Mouse (Mus musculus) liver, adult 2 months (tissue): ENCODE results near the gene Tardbp. TPM values are rescaled to one million over a fixed set of nuclear protein-coding genes. Genes with fewer than 3 reads are reported as not detected.
A peak's percentile ranks its signal among the peaks of the same experiment; 100 is the strongest.

Experiments
- DNase-seq: peaks from one replicate; pipeline ENCODE4 v3.0.0-alpha.2; 2011; ENCODE audit warnings: low read depth, low spot score; ENCODE audit errors: extremely low read depth
- H3K27ac ChIP-seq: fragments of 200-500 bp; replicated peaks from 2 replicates; pipeline ENCODE4 v1.5.1; 2012; ENCODE audit warnings: low read depth, mild to moderate bottlenecking, control low read depth, inconsistent platforms, low read length; ENCODE audit not compliant: insufficient read depth
- H3K27me3 ChIP-seq: fragments of 200-500 bp; 2 replicates; pipeline ENCODE4 v1.6.1; 2012; ENCODE audit warnings: mild to moderate bottlenecking, moderate library complexity, low read length, inconsistent platforms; ENCODE audit not compliant: control insufficient read depth, insufficient read depth
- H3K36me3 ChIP-seq: fragments of 200-500 bp; 2 replicates; pipeline ENCODE4 v1.6.1; 2012; ENCODE audit warnings: low read length, inconsistent platforms; ENCODE audit not compliant: control insufficient read depth, insufficient read depth
- H3K4me1 ChIP-seq: fragments of 200-500 bp; 2 replicates; pipeline ENCODE4 v1.6.1; 2011; ENCODE audit warnings: low read length; ENCODE audit not compliant: control insufficient read depth, insufficient read depth
- H3K4me3 ChIP-seq: fragments of 200-500 bp; 2 replicates; pipeline ENCODE4 v1.5.1; 2011; ENCODE audit warnings: low read depth, mild to moderate bottlenecking, control low read depth, low read length, moderate library complexity; ENCODE audit not compliant: insufficient read depth
- H3K79me2 ChIP-seq: fragments of 200-500 bp; 2 replicates; pipeline ENCODE4 v1.6.1; 2012; ENCODE audit warnings: inconsistent platforms, mild to moderate bottlenecking, low read length, moderate library complexity; ENCODE audit not compliant: control insufficient read depth, insufficient read depth
- H3K9ac ChIP-seq: fragments of 200-500 bp; 2 replicates; pipeline ENCODE4 v1.6.1; 2012; ENCODE audit warnings: low read depth, mild to moderate bottlenecking, control low read depth, inconsistent platforms, low read length
- CTCF ChIP-seq: fragments of 200-500 bp; IDR thresholded peaks from 2 replicates; pipeline ENCODE4 v1.5.1; 2011; ENCODE audit warnings: low read depth, low read length, control low read depth
- POLR2A ChIP-seq: fragments of 200-500 bp; IDR thresholded peaks from 2 replicates; pipeline ENCODE4 v1.6.1; 2011; ENCODE audit warnings: low read length, control low read depth; ENCODE audit not compliant: insufficient read depth; ENCODE audit errors: extremely low read depth
- WGBS: fragments of 180-500 bp; shearing (Covaris S2); methylation state at CpG from one replicate; pipeline ENCODE4 v1.1.7; 2018; 5-methylcytosine and 5-hydroxymethylcytosine counted together
- polyA plus RNA-seq: library from polyadenylated mRNA; depleted of rRNA; stranded (reverse); fragments of >200 nt; gene quantifications from 2 replicates; pipeline ENCODE4 v1.2.3, GENCODE M21; 2012
- total RNA-seq: library from RNA; depleted of rRNA; stranded (reverse); fragments of >200 nt; gene quantifications from 2 replicates; pipeline ENCODE4 v1.2.3, GENCODE M21; 2014

Tardbp gene
- total and polyA plus RNA-seq, 2 experiments, result 33.4 to 87.2 TPM

DNA sequence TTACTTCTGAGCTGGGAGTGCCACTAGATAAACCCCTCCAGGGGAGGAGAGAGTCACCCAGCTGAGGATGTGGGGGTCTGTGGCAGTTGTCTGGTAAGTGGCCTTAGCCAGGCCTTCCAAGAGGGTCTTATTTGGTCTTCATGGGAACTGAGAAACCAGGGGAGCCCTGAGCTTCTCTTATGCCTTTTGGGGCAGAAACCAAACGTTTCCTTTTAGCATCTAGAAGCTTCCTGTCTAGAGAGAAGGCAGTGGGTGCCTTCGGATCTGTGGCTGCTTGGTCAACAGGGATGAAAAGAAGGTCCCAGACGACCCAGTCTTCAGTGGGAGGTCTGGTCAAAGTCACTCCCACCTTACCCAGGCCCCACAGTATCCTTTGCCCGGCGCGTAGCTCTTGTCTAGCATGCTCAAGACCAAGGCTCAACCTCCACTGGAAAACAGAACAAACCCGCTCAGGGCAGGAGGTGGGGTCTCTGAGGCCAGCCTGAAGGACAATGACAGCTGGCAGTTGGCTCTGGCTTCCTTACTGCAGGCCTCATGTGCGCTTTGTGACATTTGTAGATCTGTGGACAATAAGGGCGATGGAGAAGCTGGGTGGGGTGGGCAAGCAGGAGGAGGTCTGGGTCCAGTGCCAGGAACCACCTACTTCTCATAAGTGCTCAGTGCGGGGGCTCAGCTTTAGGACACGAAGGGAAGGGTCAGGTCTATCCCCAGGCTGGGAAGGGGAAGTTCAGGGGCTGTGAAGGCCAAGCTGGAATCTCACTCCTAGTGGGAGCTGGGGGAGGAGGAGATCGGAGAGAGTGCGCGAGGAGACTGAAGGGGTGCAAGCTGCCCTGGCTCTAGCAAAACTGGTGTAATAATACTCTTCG is 16.7 kb upstream of the Tardbp start, which contains the start of gene Gm572:
TSS of gene Gm572 (plus strand) at position 27 of the 866 bp plus-strand sequence.
- H3K27me3 ChIP-seq, result no peaks in the 10 kb centered on the region
- H3K9ac ChIP-seq, result 0 out of 2 replicates have a peak within 1 kb of the TSS, but pooled peaks have one; percentile 13
- no peak for TF ChIP-seq POLR2A
- TF ChIP-seq CTCF, result no peak
- no peak for DNase-seq
- no peaks in the 10 kb centered on the region for H3K36me3 ChIP-seq
- WGBS, result 61% methylated on average over 15 of the region's 15 CpGs
- H3K27ac ChIP-seq, result no peak within 1 kb of the TSS
- H3K4me1 ChIP-seq, result no peaks in the 10 kb centered on the region
- no peaks in the 10 kb centered on the region for H3K79me2 ChIP-seq
- peak within 1 kb of the TSS; percentile 21 for H3K4me3 ChIP-seq

DNA sequence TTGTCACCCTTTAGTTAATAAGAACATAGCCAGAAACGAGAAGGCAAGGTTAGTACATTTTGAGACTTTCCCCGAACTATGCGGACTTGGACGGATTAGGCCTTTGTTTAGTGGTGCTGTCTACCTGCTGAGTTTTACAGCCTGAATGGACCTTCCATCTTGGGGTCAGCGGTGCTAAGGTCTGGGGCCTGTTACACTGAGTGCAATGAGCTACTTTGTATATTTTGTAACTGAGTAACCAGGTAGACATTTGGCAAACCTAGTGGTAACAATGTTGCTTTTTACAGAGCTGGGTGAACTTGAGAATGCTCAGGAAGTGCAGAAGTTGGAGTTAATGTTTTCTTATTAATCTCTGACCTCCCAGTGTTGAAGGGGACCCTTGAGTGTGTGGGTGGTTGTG is 14.3 kb upstream of the Tardbp start:
- H3K27ac ChIP-seq, result no peak overlapping the region
- 64% methylated on average over 5 of the region's 5 CpGs for WGBS
- peak; percentile 69 for DNase-seq

DNA sequence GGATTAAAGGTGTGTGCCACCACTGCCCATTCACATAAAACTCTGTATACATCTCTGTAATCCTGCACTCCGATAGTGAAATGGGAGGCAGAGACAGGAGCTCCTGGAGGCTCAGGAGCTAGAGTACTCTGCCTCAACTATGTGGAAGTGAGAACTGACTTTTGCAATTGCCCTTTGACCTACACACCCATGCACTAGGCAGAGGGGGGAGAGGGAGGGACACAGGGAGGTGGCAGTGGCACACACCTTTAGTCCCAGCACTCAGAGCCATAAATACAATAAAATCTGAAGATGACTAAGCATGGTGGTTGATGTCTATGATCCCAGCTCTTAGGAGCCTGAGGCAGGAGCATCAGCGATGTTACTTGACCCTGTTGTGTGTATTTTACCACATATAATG is 12.6 kb upstream of the Tardbp start:
- Histone ChIP-seq H3K4me3 (no peak overlapping the region), H3K9ac (no peak overlapping the region), H3K27me3 (no peaks in the 10 kb centered on the region), H3K79me2 (no peaks in the 10 kb centered on the region), H3K27ac (no peak overlapping the region), H3K36me3 (no peaks in the 10 kb centered on the region), H3K4me1 (no peaks in the 10 kb centered on the region)
- 74% methylated on average over 2 of the region's 2 CpGs for WGBS
- no peak for TF ChIP-seq POLR2A
- no peak for TF ChIP-seq CTCF
- DNase-seq, result peak; percentile 53

More for the DNA sequence above, 14.3 kb upstream of the Tardbp start:
- Histone ChIP-seq H3K9ac (no peak overlapping the region), H3K4me3 (no peak overlapping the region), H3K27me3 (no peaks in the 10 kb centered on the region), H3K4me1 (no peaks in the 10 kb centered on the region), H3K79me2 (no peaks in the 10 kb centered on the region), H3K36me3 (no peaks in the 10 kb centered on the region)
- no peak for TF ChIP-seq POLR2A
- no peak for TF ChIP-seq CTCF

DNA sequence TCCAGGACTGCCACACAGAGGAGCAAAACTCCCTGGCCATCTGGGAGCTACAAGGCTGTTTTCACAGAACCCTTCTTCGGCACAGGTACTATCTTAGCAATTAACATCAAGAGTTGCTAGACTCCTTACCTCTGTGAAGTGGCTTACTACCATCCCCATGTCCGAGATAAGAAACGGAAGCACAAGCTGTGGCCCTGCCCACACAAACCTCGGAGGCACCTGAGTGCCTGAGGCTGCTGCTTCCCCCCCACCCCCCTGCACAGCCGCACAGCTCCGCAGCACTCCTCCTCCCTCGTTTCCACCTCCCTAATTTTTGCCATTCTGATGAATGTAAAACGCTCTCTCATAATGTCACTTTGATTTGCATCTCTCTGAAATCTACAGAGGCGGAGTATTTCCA is 11.5 kb upstream of the Tardbp start:
- TF ChIP-seq CTCF, result no peak
- no peak for TF ChIP-seq POLR2A
- 73% methylated on average over 9 of the region's 9 CpGs for WGBS
- Histone ChIP-seq H3K27me3 (no peaks in the 10 kb centered on the region), H3K4me3 (no peak overlapping the region), H3K27ac (no peak overlapping the region), H3K9ac (no peak overlapping the region), H3K36me3 (no peaks in the 10 kb centered on the region), H3K79me2 (no peaks in the 10 kb centered on the region), H3K4me1 (no peaks in the 10 kb centered on the region)
- no peak for DNase-seq

DNA sequence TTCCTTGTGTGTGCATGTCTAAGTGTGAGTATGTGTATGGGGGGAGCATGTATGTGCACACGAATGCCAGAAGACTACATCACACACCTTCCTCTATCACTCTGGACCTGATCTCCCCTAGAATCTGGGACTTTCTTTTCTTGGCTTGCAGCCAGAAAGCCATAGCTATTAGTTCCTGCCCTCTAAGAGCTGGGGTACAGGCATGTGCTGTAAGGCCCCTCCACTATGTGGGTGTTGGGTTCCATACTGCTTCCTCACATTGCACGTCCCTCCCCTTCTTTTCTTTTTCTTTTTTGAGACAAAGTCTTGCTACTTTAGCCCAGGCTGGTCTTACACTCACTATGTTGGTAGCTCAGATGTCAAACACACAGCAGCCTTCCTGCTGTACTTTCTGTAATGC is 8.5 kb upstream of the Tardbp start:
- Histone ChIP-seq H3K4me3 (no peak overlapping the region), H3K27me3 (no peaks in the 10 kb centered on the region), H3K9ac (no peak overlapping the region), H3K36me3 (no peaks in the 10 kb centered on the region), H3K27ac (no peak overlapping the region), H3K4me1 (no peaks in the 10 kb centered on the region), H3K79me2 (no peaks in the 10 kb centered on the region)
- 80% methylated on average over 2 of the region's 2 CpGs for WGBS
- TF ChIP-seq CTCF (no peak), POLR2A (no peak)
- no peak for DNase-seq

DNA sequence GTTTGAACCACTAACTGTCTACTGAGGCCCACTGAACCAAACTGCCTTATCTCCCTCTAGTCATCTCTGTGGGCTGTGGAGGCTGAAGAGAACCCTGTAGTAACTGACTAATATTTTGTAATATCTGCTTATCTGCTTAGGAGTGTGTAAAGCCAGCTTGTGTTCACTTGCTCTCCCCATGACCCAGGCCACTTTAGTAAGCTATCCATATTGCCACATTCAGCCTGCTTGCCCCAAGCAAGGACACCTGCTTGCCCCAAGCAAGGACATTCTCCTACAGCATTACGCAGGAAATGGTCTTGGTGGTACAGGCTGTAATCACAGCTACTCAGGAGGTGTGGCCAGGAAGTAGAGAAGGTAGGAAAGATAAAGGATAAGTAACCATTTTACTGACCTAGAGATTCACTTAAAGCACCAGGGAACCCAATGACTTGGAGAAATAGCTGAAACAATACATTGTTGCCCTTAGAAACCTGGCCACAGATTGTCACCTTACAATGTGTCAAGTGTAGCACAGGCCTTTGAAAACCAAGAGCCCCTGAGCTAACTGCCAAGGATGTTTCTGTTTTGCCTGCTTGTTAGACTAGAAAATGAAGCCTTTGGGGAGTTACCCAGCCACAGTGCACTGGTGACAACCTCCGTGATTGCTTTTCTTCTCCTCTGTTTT is 6.7 kb upstream of the Tardbp start:
- Histone ChIP-seq H3K4me1 (no peaks in the 10 kb centered on the region), H3K79me2 (no peaks in the 10 kb centered on the region), H3K36me3 (no peaks in the 10 kb centered on the region), H3K4me3 (no peak overlapping the region), H3K27ac (no peak overlapping the region), H3K27me3 (no peaks in the 10 kb centered on the region), H3K9ac (no peak overlapping the region)
- 84% methylated on average over 2 of the region's 2 CpGs for WGBS
- no peak for TF ChIP-seq POLR2A
- TF ChIP-seq CTCF, result no peak
- no peak for DNase-seq
